Mouse (Mus musculus): ENCODE measurements at regions not wholly inside any gene's neighbourhood (a gene's known extent, or its start where the extent isn't known, plus 50 kb on each side); places are given as distances from the start of the nearest gene placed in this dataset.
A peak's percentile ranks its signal among the peaks of the same experiment; 100 is the strongest.

- no peaks in the 10 kb centered on the region for H3K4me1 ChIP-seq (ENCODE audit: control insufficient read depth, insufficient read depth, low read length)
- DNase-seq (ENCODE audit: low spot score) (no peak), ATAC-seq (ENCODE audit: insufficient number of reproducible peaks, low FRiP score, low TSS enrichment, low read depth) (no peak)
- no peak overlapping the region for H3K4me3 ChIP-seq (ENCODE audit: low read depth, low read length)
- no peak overlapping the region for H3K4me2 ChIP-seq (ENCODE audit: low read depth, severe bottlenecking)
- H3K27ac ChIP-seq (replicated peaks; ENCODE audit: low read depth, low read length), result no peak overlapping the region
- no peaks in the 10 kb centered on the region for H3K27me3 ChIP-seq (ENCODE audit: control insufficient read depth, insufficient read depth, low read length)
- no peaks in the 10 kb centered on the region for H3K36me3 ChIP-seq (ENCODE audit: control insufficient read depth, insufficient read depth, low read length)
- no peaks in the 10 kb centered on the region for H3K9me3 ChIP-seq (ENCODE audit: control insufficient read depth, low read length)
- H3K9ac ChIP-seq (ENCODE audit: low read length), result no peak overlapping the region
- WGBS, result 93% methylated on average over 1 of the region's 1 CpGs
Observed at GRCm38 (mm10) chr12:118682902-118683301, 163.2 kb upstream of the Sp8 start.

- no peaks in the 10 kb centered on the region for H3K4me1 ChIP-seq (ENCODE audit: control insufficient read depth, insufficient read depth, low read length)
- H3K36me3 ChIP-seq (ENCODE audit: control insufficient read depth, insufficient read depth, low read length), result no peaks in the 10 kb centered on the region
- H3K27ac ChIP-seq (replicated peaks; ENCODE audit: low read depth, low read length), result no peak overlapping the region
- H3K27me3 ChIP-seq (ENCODE audit: control insufficient read depth, insufficient read depth, low read length), result no peaks in the 10 kb centered on the region
- H3K9ac ChIP-seq (ENCODE audit: low read length), result no peak overlapping the region
- no peak for DNase-seq (ENCODE audit: low spot score)
- no peak overlapping the region for H3K4me3 ChIP-seq (ENCODE audit: low read depth, low read length)
- ATAC-seq (ENCODE audit: insufficient number of reproducible peaks, low FRiP score, low TSS enrichment, low read depth), result no peak
- H3K9me3 ChIP-seq (ENCODE audit: control insufficient read depth, low read length), result no peaks in the 10 kb centered on the region
- 91% methylated on average over 4 of the region's 4 CpGs for WGBS
- H3K4me2 ChIP-seq (ENCODE audit: low read depth, severe bottlenecking), result no peak overlapping the region
Observed at GRCm38 (mm10) chr12:118677989-118678388, 168.1 kb upstream of the Sp8 start.

- Histone ChIP-seq H3K4me1 (ENCODE audit: control insufficient read depth, insufficient read depth, low read length) (peaks cover 5% of the 10 kb centered on the region), H3K9me3 (ENCODE audit: control insufficient read depth, low read length) (no peaks in the 10 kb centered on the region), H3K4me3 (ENCODE audit: low read depth, low read length) (no peak overlapping the region), H3K9ac (ENCODE audit: low read length) (no peak overlapping the region), H3K4me2 (ENCODE audit: low read depth, severe bottlenecking) (no peak overlapping the region), H3K27me3 (ENCODE audit: control insufficient read depth, insufficient read depth, low read length) (no peaks in the 10 kb centered on the region), H3K27ac (replicated peaks; ENCODE audit: low read depth, low read length) (no peak overlapping the region), H3K36me3 (ENCODE audit: control insufficient read depth, insufficient read depth, low read length) (no peaks in the 10 kb centered on the region)
- WGBS, result 18% methylated on average over 9 of the region's 9 CpGs
- DNase-seq (ENCODE audit: low spot score), result peak; percentile 22
- no peak for ATAC-seq (ENCODE audit: insufficient number of reproducible peaks, low FRiP score, low TSS enrichment, low read depth)
Observed at GRCm38 (mm10) chr12:118661575-118661974, 184.6 kb upstream of the Sp8 start.

- ATAC-seq (ENCODE audit: insufficient number of reproducible peaks, low FRiP score, low TSS enrichment, low read depth) (no peak), DNase-seq (ENCODE audit: low spot score) (no peak)
- Histone ChIP-seq H3K9me3 (ENCODE audit: control insufficient read depth, low read length) (no peaks in the 10 kb centered on the region), H3K27me3 (ENCODE audit: control insufficient read depth, insufficient read depth, low read length) (no peaks in the 10 kb centered on the region), H3K9ac (ENCODE audit: low read length) (no peak overlapping the region), H3K4me1 (ENCODE audit: control insufficient read depth, insufficient read depth, low read length) (peaks cover 5% of the 10 kb centered on the region), H3K4me3 (ENCODE audit: low read depth, low read length) (no peak overlapping the region), H3K36me3 (ENCODE audit: control insufficient read depth, insufficient read depth, low read length) (no peaks in the 10 kb centered on the region), H3K27ac (replicated peaks; ENCODE audit: low read depth, low read length) (no peak overlapping the region), H3K4me2 (ENCODE audit: low read depth, severe bottlenecking) (peak overlapping the region; percentile 25)
- 3% methylated on average over 5 of the region's 5 CpGs for WGBS
Observed at GRCm38 (mm10) chr12:118661214-118661486, 185.0 kb upstream of the Sp8 start.

GRCm38 (mm10) chr12:118660384-118661213 is 185.5 kb upstream of the Sp8 start:
- no peak overlapping the region for H3K4me3 ChIP-seq (ENCODE audit: low read depth, low read length)
- H3K36me3 ChIP-seq (ENCODE audit: control insufficient read depth, insufficient read depth, low read length), result no peaks in the 10 kb centered on the region
- H3K9ac ChIP-seq (ENCODE audit: low read length), result no peak overlapping the region
- ATAC-seq (ENCODE audit: insufficient number of reproducible peaks, low FRiP score, low TSS enrichment, low read depth) (no peak), DNase-seq (ENCODE audit: low spot score) (peak; percentile 25)
- H3K27ac ChIP-seq (replicated peaks; ENCODE audit: low read depth, low read length), result no peak overlapping the region
- WGBS, result 4% methylated on average over 12 of the region's 12 CpGs
- H3K4me2 ChIP-seq (ENCODE audit: low read depth, severe bottlenecking), result peak overlapping the region; percentile 25
- no peaks in the 10 kb centered on the region for H3K27me3 ChIP-seq (ENCODE audit: control insufficient read depth, insufficient read depth, low read length)
- H3K4me1 ChIP-seq (ENCODE audit: control insufficient read depth, insufficient read depth, low read length), result peaks cover 5% of the 10 kb centered on the region
- no peaks in the 10 kb centered on the region for H3K9me3 ChIP-seq (ENCODE audit: control insufficient read depth, low read length)

- DNase-seq (ENCODE audit: low spot score) (no peak), ATAC-seq (ENCODE audit: insufficient number of reproducible peaks, low FRiP score, low TSS enrichment, low read depth) (no peak)
- Histone ChIP-seq H3K4me1 (ENCODE audit: control insufficient read depth, insufficient read depth, low read length) (peaks cover 5% of the 10 kb centered on the region), H3K4me2 (ENCODE audit: low read depth, severe bottlenecking) (no peak overlapping the region), H3K9ac (ENCODE audit: low read length) (no peak overlapping the region), H3K36me3 (ENCODE audit: control insufficient read depth, insufficient read depth, low read length) (no peaks in the 10 kb centered on the region), H3K9me3 (ENCODE audit: control insufficient read depth, low read length) (no peaks in the 10 kb centered on the region), H3K27ac (replicated peaks; ENCODE audit: low read depth, low read length) (no peak overlapping the region), H3K4me3 (ENCODE audit: low read depth, low read length) (no peak overlapping the region), H3K27me3 (ENCODE audit: control insufficient read depth, insufficient read depth, low read length) (no peaks in the 10 kb centered on the region)
- 26% methylated on average over 14 of the region's 14 CpGs for WGBS
Observed at GRCm38 (mm10) chr12:118659240-118660120, 186.6 kb upstream of the Sp8 start.

GRCm38 (mm10) chr12:118650483-118651160 is 195.5 kb upstream of the Sp8 start:
- Histone ChIP-seq H3K4me3 (ENCODE audit: low read depth, low read length) (no peak overlapping the region), H3K36me3 (ENCODE audit: control insufficient read depth, insufficient read depth, low read length) (no peaks in the 10 kb centered on the region), H3K27ac (replicated peaks; ENCODE audit: low read depth, low read length) (no peak overlapping the region), H3K9me3 (ENCODE audit: control insufficient read depth, low read length) (no peaks in the 10 kb centered on the region), H3K27me3 (ENCODE audit: control insufficient read depth, insufficient read depth, low read length) (no peaks in the 10 kb centered on the region), H3K4me2 (ENCODE audit: low read depth, severe bottlenecking) (no peak overlapping the region), H3K9ac (ENCODE audit: low read length) (no peak overlapping the region), H3K4me1 (ENCODE audit: control insufficient read depth, insufficient read depth, low read length) (no peaks in the 10 kb centered on the region)
- 41% methylated on average over 4 of the region's 4 CpGs for WGBS
- ATAC-seq (ENCODE audit: insufficient number of reproducible peaks, low FRiP score, low TSS enrichment, low read depth) (no peak), DNase-seq (ENCODE audit: low spot score) (peak; percentile 26)

- DNase-seq (ENCODE audit: low spot score), result no peak
- WGBS, result 66% methylated on average over 3 of the region's 3 CpGs
- H3K27me3 ChIP-seq (ENCODE audit: control insufficient read depth, insufficient read depth, low read length), result no peaks in the 10 kb centered on the region
Observed at GRCm38 (mm10) chr12:118649323-118649973, 196.7 kb upstream of the Sp8 start.

More at GRCm38 (mm10) chr12:118649323-118649973, 196.7 kb upstream of the Sp8 start:
- Histone ChIP-seq H3K9me3 (ENCODE audit: control insufficient read depth, low read length) (no peaks in the 10 kb centered on the region), H3K9ac (ENCODE audit: low read length) (no peak overlapping the region), H3K36me3 (ENCODE audit: control insufficient read depth, insufficient read depth, low read length) (no peaks in the 10 kb centered on the region), H3K4me1 (ENCODE audit: control insufficient read depth, insufficient read depth, low read length) (no peaks in the 10 kb centered on the region), H3K27ac (replicated peaks; ENCODE audit: low read depth, low read length) (no peak overlapping the region), H3K4me2 (ENCODE audit: low read depth, severe bottlenecking) (no peak overlapping the region), H3K4me3 (ENCODE audit: low read depth, low read length) (no peak overlapping the region)
- no peak for ATAC-seq (ENCODE audit: insufficient number of reproducible peaks, low FRiP score, low TSS enrichment, low read depth)
